Mouse (Mus musculus) hindbrain, embryonic 10.5 days (tissue): ENCODE data around the gene Tmem203. TPM values are rescaled to one million over a fixed set of nuclear protein-coding genes. Genes with fewer than 3 reads are reported as not detected.
A peak's percentile ranks its signal among the peaks of the same experiment; 100 is the strongest.

Source experiments
- DNase-seq: peaks from one replicate; pipeline ENCODE4 v3.0.0-alpha.2; 2017; ENCODE audit warnings: low spot score
- H3K27ac ChIP-seq: fragments of 300-500 bp; sonication (generic); 2 replicates; pipeline ENCODE4 v1.5.1; 2016; ENCODE audit warnings: mild to moderate bottlenecking, moderate library complexity
- H3K27me3 ChIP-seq: fragments of 300-500 bp; sonication (generic); 2 replicates; pipeline ENCODE4 v1.6.1; 2016; ENCODE audit warnings: mild to moderate bottlenecking; ENCODE audit not compliant: poor library complexity, insufficient read depth, severe bottlenecking
- H3K36me3 ChIP-seq: fragments of 300-500 bp; sonication (generic); 2 replicates; pipeline ENCODE4 v1.6.1; 2016; ENCODE audit warnings: mild to moderate bottlenecking, moderate library complexity
- H3K4me1 ChIP-seq: fragments of 300-500 bp; sonication (generic); replicated peaks from 2 replicates; pipeline ENCODE4 v1.6.1; 2016; ENCODE audit warnings: mild to moderate bottlenecking
- H3K4me3 ChIP-seq: fragments of 300-500 bp; sonication (generic); 2 replicates; pipeline ENCODE4 v1.5.1; 2016; ENCODE audit warnings: mild to moderate bottlenecking, moderate library complexity
- H3K9me3 ChIP-seq: fragments of 300-500 bp; sonication (generic); 2 replicates; pipeline ENCODE4 v1.6.1; 2016; ENCODE audit warnings: mild to moderate bottlenecking, moderate library complexity
- whole genome bisulfite sequencing: fragments of 180-500 bp; shearing (Covaris S2); methylation state at CpG from one replicate; pipeline ENCODE4 v1.1.7; 2016; 5-methylcytosine and 5-hydroxymethylcytosine counted together
- polyA plus RNA-seq: library from polyadenylated mRNA; unstranded; fragments of >200 nt; fragmentation: Nextera tagmentation; extraction: Ambion mirVana; gene quantifications from 2 replicates; pipeline ENCODE4 v1.2.1, GENCODE M21; 2016

The Tmem203 gene
- polyA plus RNA-seq, 1 experiment from 2014 or later, result 20.3 TPM

DNA sequence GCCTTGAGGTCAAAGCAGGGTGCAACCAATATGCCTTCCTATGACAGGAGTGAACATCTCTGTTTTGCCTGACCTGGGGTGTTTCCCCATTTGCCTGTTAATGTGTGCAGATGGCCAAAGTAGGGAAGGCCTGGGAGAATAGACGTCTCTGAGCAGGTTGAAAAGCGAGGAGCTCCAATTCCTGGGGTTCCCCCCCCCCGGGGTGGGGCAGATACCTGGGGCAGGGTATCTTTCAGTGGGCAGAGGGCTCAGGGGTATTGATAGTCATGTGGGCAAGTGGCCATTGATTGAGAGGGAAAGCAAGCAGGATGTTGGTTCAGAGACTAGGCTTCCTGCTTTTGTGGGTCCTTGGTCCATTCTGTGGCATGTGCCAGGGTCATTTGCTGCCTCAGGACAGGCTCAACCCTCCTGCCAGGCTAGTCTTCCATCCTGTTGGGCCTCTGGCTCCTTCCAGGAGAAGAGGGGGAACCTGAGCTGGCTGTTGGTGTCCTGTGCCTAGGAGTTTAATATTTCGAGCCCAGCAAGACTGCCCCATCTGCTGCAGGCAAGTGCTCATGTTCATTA is 12.6 kb downstream of the Tmem203 start:
- WGBS, result 80% methylated on average over 4 of the region's 4 CpGs
- Histone ChIP-seq H3K4me3 (no peak overlapping the region), H3K4me1 (peaks cover 65% of the 10 kb centered on the region), H3K9me3 (no peaks in the 10 kb centered on the region), H3K27me3 (peaks cover 26% of the 10 kb centered on the region), H3K27ac (no peak overlapping the region), H3K36me3 (peaks cover 37% of the 10 kb centered on the region)
- DNase-seq, result no peak

DNA sequence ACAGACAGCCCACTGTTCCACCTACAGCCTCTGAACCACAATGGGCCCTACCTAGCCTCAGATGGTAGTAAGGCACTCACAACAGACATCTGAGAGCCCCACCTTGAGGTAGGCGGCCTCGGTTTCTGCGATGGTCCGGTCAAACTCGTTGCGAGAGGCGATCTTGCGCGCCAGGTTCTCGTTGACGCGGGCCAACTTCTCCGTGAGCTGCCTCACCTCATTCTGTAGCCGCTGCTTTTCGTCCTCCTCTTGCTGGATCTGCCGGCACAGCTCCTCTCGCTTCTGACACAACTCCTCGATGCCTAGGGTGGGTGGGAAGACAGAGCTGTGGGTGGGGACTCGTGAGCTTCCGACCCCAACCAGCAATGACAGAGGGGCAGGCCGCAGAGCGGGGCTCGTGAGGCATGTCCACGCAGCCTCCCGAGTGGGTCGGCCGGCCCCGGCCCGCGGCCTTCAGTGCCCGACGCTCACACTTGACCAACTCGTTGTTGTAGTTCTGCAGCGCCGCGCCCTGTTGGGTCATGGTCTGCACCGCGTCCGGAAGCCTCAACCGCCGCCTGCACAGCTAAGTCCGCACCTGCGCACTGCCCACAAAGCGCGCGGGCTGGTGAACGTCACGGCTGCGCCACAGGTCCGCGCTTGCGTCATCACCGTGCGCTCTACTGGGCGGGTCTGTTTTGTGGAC is 16.7 kb downstream of the Tmem203 start, which contains the start of the genes Ssna1 and Anapc2:
Gene Ssna1 (minus strand): TSS at position 612 of the 685 bp plus-strand sequence.
Gene Anapc2 (plus strand): TSS at position 652 of the 685 bp plus-strand sequence.
- H3K36me3 ChIP-seq, result peaks cover 74% of the 10 kb centered on the region
- H3K27me3 ChIP-seq, result no peaks in the 10 kb centered on the region
- DNase-seq, result peak; percentile 99
- H3K9me3 ChIP-seq, result no peaks in the 10 kb centered on the region
- peak within 1 kb of the TSS; percentile 91 for H3K27ac ChIP-seq
- peak within 1 kb of the TSS; percentile 91 for H3K4me3 ChIP-seq
- WGBS, result under 1% methylated on average over 55 of the region's 55 CpGs
- peaks cover 41% of the 10 kb centered on the region for H3K4me1 ChIP-seq

DNA sequence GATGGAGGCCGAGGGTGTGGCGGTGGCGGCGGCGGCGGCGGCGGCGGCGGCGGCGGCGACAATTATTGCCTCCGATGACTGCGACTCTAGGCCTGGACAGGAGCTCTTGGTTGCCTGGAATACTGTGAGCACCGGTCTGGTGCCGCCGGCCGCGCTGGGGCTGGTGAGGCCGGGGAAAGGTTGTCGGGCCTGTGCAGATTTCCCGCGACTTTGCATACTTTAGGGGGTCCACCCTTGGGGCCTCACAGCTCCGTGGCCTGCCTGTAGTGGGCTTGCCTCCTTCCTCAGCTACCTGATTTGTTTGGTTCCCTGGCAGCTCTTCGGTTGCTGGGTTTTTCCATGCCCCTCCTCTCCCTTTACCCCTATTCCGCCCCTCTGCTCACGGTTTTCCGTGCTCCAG is 17.3 kb downstream of the Tmem203 start:
- H3K27ac ChIP-seq, result peak overlapping the region; percentile 91
- peaks cover 80% of the 10 kb centered on the region for H3K36me3 ChIP-seq

DNA sequence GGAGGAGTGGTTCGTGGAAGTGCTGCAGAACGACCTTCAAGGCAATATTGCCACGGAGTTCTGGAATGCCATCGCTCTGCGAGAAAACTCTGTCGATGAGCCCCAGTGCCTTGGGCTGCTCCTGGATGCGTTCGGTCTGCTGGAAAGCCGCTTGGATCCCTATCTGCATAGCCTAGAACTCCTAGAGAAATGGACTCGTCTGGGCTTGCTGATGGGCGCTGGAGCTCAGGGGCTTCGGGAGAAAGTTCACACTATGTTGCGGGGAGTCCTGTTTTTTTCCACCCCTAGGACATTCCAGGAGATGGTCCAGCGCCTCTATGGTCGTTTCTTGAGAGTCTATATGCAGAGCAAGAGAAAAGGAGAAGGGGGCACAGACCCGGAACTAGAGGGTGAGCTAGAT is 17.8 kb downstream of the Tmem203 start:
- Histone ChIP-seq H3K27me3 (no peaks in the 10 kb centered on the region), H3K9me3 (no peaks in the 10 kb centered on the region), H3K27ac (peak overlapping the region; percentile 91), H3K4me1 (peaks cover 34% of the 10 kb centered on the region), H3K36me3 (peaks cover 81% of the 10 kb centered on the region), H3K4me3 (peak overlapping the region; percentile 91)
- 40% methylated on average over 16 of the region's 16 CpGs for WGBS
- DNase-seq, result no peak

More for the DNA sequence above, 17.3 kb downstream of the Tmem203 start:
- under 1% methylated on average over 29 of the region's 29 CpGs for WGBS
- H3K27me3 ChIP-seq, result no peaks in the 10 kb centered on the region
- peaks cover 36% of the 10 kb centered on the region for H3K4me1 ChIP-seq
- no peaks in the 10 kb centered on the region for H3K9me3 ChIP-seq
- peak overlapping the region; percentile 91 for H3K4me3 ChIP-seq
- DNase-seq, result no peak

DNA sequence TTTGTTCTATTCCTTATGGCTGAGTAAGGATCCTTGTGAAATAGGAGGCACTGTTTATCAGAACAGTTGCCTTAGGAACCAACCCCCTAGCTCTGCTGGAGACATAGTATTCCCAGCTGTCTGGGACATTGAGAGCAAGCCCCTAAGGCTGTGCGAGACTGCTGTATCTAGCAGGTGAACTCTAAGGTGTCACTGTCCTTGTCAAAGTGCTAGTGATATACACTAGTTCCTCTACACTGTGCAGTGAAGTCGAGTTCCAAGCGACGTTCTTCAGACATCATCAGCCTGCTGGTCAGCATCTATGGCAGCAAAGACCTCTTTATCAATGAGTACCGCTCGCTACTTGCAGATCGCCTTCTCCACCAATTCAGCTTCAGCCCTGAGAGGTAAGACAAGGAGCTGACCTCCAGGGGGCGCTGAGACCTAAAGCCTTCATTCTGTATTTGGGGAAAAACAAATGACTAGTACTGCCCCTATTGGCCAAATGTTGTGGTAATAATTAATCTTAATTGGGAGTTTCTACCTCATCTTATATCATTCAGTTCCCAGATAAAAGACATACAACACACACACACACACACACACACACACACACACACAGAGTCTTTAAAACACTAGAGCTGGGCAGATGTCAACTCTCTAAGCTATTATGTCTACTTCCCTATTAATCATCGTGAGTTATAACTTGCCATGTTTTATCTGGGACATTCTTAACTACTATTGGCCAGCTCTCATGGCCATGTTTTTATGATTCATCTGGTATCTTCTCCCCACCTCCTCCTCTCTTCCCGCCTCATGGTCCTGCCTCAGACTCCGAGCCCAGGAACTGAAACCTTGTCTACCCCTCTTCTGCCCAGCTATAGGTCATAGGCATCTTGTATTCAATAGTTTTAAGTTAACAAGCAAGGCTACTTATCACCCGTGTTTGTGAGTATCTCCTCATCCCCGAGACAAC is 24.0 kb downstream of the Tmem203 start:
- H3K4me3 ChIP-seq, result no peak overlapping the region
- no peaks in the 10 kb centered on the region for H3K9me3 ChIP-seq
- H3K27ac ChIP-seq, result no peak overlapping the region
- 63% methylated on average over 13 of the region's 13 CpGs for WGBS
- peaks cover 100% of the 10 kb centered on the region for H3K36me3 ChIP-seq
- peaks cover 2% of the 10 kb centered on the region; the same call in 1 of the 2 replicates for H3K4me1 ChIP-seq
- DNase-seq, result peak; percentile 81
- no peaks in the 10 kb centered on the region for H3K27me3 ChIP-seq

DNA sequence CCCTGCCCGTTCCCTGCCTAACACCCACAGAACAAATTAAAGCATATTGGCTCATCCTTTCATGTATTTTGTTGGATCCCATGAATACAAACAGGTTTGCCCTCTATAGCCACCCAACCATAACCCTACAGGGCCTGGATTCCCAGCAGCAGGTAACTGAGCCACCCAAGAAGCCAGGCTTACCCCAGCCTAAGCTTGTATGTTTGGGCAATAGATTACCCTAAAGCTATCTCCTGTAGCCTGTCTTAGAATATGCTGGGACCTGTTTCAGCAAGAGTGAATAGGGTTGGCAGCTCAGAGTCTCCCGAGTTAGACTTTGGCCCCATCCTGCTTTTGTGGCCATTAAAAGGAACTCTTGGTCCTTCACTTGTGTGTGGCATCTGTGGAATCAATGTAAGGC is 30.3 kb downstream of the Tmem203 start:
- Histone ChIP-seq H3K4me1 (peaks cover 9% of the 10 kb centered on the region), H3K36me3 (peaks cover 59% of the 10 kb centered on the region), H3K4me3 (no peak overlapping the region), H3K27ac (no peak overlapping the region), H3K9me3 (no peaks in the 10 kb centered on the region), H3K27me3 (peaks cover 36% of the 10 kb centered on the region)
- 92% methylated on average over 2 of the region's 2 CpGs for WGBS
- DNase-seq, result no peak

DNA sequence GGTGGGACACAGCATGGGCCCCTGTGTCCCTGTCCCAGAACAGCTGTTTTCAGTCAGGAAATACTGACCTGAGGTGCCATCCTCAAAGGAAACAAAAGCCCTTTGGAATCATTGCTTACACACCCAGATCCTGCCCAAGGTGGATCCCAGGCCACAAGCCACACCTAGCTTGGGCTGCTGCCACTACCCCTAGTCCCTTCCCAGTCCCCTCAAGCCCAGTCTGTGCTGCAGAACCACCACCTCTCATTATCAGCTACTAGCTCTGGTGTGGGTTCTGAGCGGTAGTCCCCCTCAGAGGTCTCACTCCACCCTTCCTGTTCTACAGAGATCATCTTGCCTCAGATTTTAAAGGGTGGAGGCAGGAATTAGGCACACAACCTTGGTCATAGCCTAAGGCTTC is 31.1 kb downstream of the Tmem203 start:
- 88% methylated on average over 1 of the region's 1 CpGs for WGBS
- H3K36me3 ChIP-seq, result peaks cover 51% of the 10 kb centered on the region

DNA sequence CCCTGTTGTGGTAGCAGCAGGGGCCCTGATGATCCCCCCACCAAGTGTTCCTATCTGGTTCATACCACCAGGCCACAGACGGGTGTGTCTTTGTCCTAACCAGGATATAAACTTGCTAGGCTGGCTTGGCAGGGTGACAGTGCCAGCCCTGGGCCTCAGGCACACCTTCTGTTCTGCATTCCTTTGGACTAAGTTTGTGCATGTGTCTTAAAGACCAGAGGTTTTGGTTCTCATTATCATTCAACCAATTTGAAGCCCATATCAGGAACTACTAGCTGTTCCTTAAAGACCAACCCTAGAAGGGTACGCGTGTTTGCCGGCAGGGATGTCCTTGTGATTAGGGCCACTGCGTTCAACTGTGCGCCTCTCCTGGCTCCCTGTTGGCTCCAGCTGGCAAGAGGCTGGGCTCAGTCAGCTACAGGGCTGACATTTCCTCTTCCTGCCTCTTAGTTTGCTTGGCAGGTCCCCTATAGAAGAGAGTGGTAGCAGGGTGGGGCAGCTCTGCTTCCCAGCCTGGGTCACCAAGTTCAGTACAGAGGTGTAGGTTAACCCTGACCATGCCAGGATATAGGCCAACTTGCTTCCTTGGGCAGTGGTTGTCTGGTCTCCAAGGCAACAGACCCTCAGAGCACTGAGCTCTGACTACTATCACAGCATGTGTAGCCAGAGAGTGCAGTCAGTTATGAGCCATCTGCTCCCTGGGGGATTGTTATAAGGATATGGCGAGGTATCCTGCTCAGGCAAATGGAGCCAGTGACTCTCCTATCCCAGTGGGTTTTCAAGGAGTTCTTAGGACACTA is 31.8 kb downstream of the Tmem203 start:
- peaks cover 51% of the 10 kb centered on the region for H3K27me3 ChIP-seq
- no peak overlapping the region for H3K27ac ChIP-seq
- peaks cover 22% of the 10 kb centered on the region for H3K4me1 ChIP-seq
- H3K9me3 ChIP-seq, result no peaks in the 10 kb centered on the region
- WGBS, result 62% methylated on average over 7 of the region's 7 CpGs
- peaks cover 44% of the 10 kb centered on the region for H3K36me3 ChIP-seq
- no peak overlapping the region for H3K4me3 ChIP-seq
- DNase-seq, result no peak

More for the DNA sequence above, 31.1 kb downstream of the Tmem203 start:
- DNase-seq, result no peak
- Histone ChIP-seq H3K9me3 (no peaks in the 10 kb centered on the region), H3K4me1 (peaks cover 15% of the 10 kb centered on the region), H3K27me3 (peaks cover 44% of the 10 kb centered on the region), H3K4me3 (no peak overlapping the region), H3K27ac (no peak overlapping the region)

DNA sequence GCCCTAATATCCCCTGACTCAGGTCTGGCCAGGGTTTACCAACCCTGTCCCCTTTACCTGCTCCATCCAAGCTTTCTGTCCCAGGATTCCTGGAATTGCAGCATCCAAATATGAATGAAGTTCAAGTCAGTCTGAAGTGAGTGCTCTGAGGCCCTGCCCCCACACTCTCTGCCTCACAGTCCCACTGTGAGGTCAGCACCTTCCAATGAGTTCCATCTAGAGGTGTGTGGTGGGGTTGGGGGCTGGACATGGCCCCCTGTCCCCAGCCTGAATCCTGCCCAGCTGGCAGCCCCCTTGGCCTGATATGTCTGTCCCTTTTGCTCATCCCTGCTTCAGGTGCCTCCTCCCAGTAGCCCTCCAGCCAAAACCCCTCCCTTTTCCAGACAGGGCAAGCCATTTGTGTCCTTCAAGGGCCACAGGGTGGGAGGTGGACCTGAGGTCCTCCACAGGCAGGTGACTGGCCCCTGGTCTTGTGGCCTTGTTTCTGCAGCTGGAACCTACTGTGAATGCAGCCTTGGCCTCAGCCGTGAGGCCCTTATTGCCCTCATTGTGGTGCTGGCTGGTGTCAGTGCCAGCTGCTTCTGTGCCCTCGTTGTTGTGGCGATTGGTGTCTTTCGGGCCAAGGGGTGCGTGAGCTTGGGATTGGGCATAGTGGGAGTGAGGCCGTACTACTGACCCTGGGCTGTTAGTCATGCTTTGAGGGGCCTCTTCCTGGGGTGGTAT is 32.8 kb downstream of the Tmem203 start, which contains the start of gene Tmem210:
Gene Tmem210 (plus strand): TSS at position 219 of the 723 bp plus-strand sequence.
- Histone ChIP-seq H3K9me3 (no peaks in the 10 kb centered on the region), H3K27ac (no peak within 1 kb of the TSS), H3K27me3 (peaks cover 61% of the 10 kb centered on the region), H3K36me3 (peaks cover 34% of the 10 kb centered on the region), H3K4me1 (peaks cover 30% of the 10 kb centered on the region), H3K4me3 (no peak within 1 kb of the TSS)
- no peak for DNase-seq
- WGBS, result 85% methylated on average over 6 of the region's 6 CpGs

DNA sequence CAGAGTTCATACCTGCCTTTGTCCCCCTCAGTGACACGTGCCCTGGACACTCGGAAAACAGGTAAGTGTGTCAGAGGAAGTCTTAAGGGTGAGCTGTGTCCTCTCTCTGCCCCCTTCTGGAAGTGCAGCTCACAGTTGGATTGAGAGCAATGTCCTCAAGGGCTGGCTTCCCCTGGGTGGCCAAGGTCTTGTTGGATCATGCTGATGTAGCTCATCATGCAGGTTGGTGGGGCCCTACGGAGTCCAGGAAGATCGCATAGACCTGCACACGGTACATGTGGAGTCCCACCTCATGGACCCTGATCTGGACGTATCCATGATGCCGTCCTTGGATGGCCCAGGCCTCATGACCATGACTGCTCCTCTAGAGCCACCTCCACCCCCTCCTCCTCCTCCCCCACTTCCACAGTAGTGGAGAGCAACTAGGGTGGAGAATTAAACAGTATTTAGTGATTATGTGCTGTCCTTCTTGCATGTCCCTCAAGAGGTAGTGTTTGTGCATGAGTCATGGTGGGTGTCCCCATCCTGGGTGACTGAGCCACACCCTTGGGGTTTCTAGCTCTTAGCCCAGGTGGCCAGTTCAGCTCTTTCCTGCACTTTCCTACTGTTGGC is 33.6 kb downstream of the Tmem203 start:
- WGBS, result 87% methylated on average over 7 of the region's 7 CpGs
- Histone ChIP-seq H3K4me1 (peaks cover 30% of the 10 kb centered on the region), H3K27me3 (peaks cover 69% of the 10 kb centered on the region)

DNA sequence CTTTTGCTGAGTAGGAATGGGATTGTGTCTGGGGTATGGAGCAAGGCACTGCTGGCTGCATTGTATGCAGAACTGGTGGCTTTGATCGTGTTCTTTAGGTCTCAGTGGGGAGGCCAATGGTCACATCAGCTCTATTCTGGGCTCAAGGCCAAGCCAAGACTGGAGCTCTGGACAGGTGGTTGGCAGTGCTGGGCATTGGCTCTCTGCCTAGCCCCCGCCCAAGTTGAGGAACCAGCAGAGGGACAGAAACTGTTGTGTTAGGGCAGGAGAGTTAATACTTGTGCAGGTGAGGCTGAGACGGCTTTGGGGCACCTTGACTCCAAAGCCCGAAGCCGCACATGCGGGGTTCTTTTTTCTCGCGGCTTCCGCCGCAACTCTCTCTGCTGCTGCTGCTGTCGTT is 34.4 kb downstream of the Tmem203 start, which contains the start of gene Lrrc26:
Gene Lrrc26 (plus strand): TSS at position 265 of the 400 bp plus-strand sequence.
- Histone ChIP-seq H3K4me1 (peaks cover 30% of the 10 kb centered on the region), H3K9me3 (no peaks in the 10 kb centered on the region), H3K4me3 (peak within 1 kb of the TSS; percentile 29), H3K27ac (no peak within 1 kb of the TSS), H3K27me3 (peaks cover 77% of the 10 kb centered on the region), H3K36me3 (peaks cover 18% of the 10 kb centered on the region)
- DNase-seq, result no peak
- WGBS, result 18% methylated on average over 11 of the region's 11 CpGs

More for the DNA sequence above, 33.6 kb downstream of the Tmem203 start:
- H3K4me3 ChIP-seq, result no peak overlapping the region
- no peak for DNase-seq
- peaks cover 26% of the 10 kb centered on the region for H3K36me3 ChIP-seq
- H3K27ac ChIP-seq, result no peak overlapping the region
- H3K9me3 ChIP-seq, result no peaks in the 10 kb centered on the region
